In the genomic region with DNA sequence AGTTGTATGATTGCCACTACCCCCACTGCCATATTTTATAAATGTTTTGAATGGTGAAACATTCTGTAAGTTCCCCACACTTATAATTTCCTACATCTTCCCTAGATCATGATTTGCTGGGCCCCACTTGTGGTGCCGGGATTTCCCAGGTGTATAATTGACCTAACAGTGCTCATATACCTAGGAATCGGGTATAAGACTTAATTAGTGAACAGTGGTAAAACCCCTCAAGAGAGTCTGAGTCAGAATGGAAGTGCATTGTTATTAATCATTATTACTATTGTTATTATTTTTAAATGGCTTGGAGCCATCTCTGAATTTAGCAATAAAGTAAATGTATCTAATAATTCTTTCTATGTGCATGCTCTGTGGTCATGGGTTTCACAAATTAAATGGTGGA, we compare ENCODE assay signal across 14 mouse cellular contexts.
A peak's percentile ranks its signal among the peaks of the same experiment; 100 is the strongest.
DNase-seq lines count a peak whose midpoint lies in the region; ATAC-seq and TF ChIP-seq lines count a peak whose summit lies in the region.
"Had no signal": no experiment of that assay in that cellular context is flagged by ENCODE, and none has a peak within 500 bp of the region (broad histone marks: within the 10 kb centered on the region; RNA-seq: fewer than 3 reads in every experiment).

No protein-coding gene starts in this region.

- peak overlapping the region; percentile 57 for H3K4me2 ChIP-seq in heart, embryonic 15.5 days
- H3K4me2 ChIP-seq in kidney, postnatal 0 days (ENCODE audit: low read length): 0 out of 2 replicates have a peak overlapping the region, but pooled peaks have one; percentile 27
- H3K4me2 ChIP-seq: embryonic facial prominence, embryonic 12.5 days; limb, embryonic 15.5 days; midbrain, embryonic 12.5 days; neural tube, embryonic 13.5 days had no signal

- H3K27me3 ChIP-seq in heart, embryonic 15.5 days: no peaks in the 10 kb centered on the region
- H3K27me3 ChIP-seq in kidney, postnatal 0 days (ENCODE audit: insufficient read depth, low read length): no peaks in the 10 kb centered on the region
- H3K27me3 ChIP-seq: embryonic facial prominence, embryonic 12.5 days; limb, embryonic 15.5 days; midbrain, embryonic 12.5 days; neural tube, embryonic 13.5 days had no signal

- H3K4me1 ChIP-seq in heart, embryonic 15.5 days (replicated peaks): peaks cover 45% of the 10 kb centered on the region
- H3K4me1 ChIP-seq in kidney, postnatal 0 days (replicated peaks; ENCODE audit: insufficient read depth, low read length): no peaks in the 10 kb centered on the region

- H3K36me3 ChIP-seq in heart, embryonic 15.5 days: no peaks in the 10 kb centered on the region
- no peaks in the 10 kb centered on the region for H3K36me3 ChIP-seq in kidney, postnatal 0 days (ENCODE audit: insufficient read depth, low read length)
- H3K36me3 ChIP-seq: embryonic facial prominence, embryonic 12.5 days; limb, embryonic 15.5 days; midbrain, embryonic 12.5 days; neural tube, embryonic 13.5 days had no signal

- no peak overlapping the region for H3K4me3 ChIP-seq in heart, embryonic 15.5 days
- no peak overlapping the region for H3K4me3 ChIP-seq in kidney, postnatal 0 days (replicated peaks; ENCODE audit: low read depth, low read length)
- H3K4me3 ChIP-seq: embryonic facial prominence, embryonic 12.5 days; limb, embryonic 15.5 days; midbrain, embryonic 12.5 days; neural tube, embryonic 13.5 days had no signal

- 84% methylated on average over 2 of the region's 2 CpGs for WGBS in heart, embryonic 15.5 days
- WGBS in kidney, postnatal 0 days: 66% methylated on average over 2 of the region's 2 CpGs

- ATAC-seq in heart, embryonic 15.5 days (replicated peaks; ENCODE audit: insufficient number of reproducible peaks, insufficient read depth, low FRiP score, low read depth): no peak
- no peak for ATAC-seq in kidney, postnatal 0 days (replicated peaks; ENCODE audit: low FRiP score, low read depth)
- peak; percentile 60 for ATAC-seq in CD4-positive, CD25-positive, alpha-beta regulatory T cell, adult 4 months
- ATAC-seq: activated CD4-positive, CD25-positive, alpha-beta regulatory T cell, adult 4 months; forebrain, embryonic 14.5 days had no signal

- intact Hi-C loops in heart, postnatal 10 days (cut with DNase I): loop anchor here (5.0 kb wide), 5 partner anchors 52 to 403 kb away; partner anchors contain the start of gene E130114P18Rik

- TF ChIP-seq CTCF in kidney, postnatal 0 days (IDR thresholded peaks at IDR 0.05; ENCODE audit: low read depth): no peak

- H3K9me3 ChIP-seq in heart, embryonic 15.5 days (replicated peaks): no peaks in the 10 kb centered on the region
- H3K9me3 ChIP-seq in kidney, postnatal 0 days (replicated peaks; ENCODE audit: low read length): no peaks in the 10 kb centered on the region
- H3K9me3 ChIP-seq: embryonic facial prominence, embryonic 12.5 days; limb, embryonic 15.5 days; midbrain, embryonic 12.5 days; neural tube, embryonic 13.5 days had no signal

- H3K9ac ChIP-seq in heart, embryonic 15.5 days: no peak overlapping the region
- no peak overlapping the region for H3K9ac ChIP-seq in kidney, postnatal 0 days (ENCODE audit: low read depth, low read length)
- H3K9ac ChIP-seq: embryonic facial prominence, embryonic 12.5 days; limb, embryonic 15.5 days; midbrain, embryonic 12.5 days had no signal

- no peak for DNase-seq in heart, postnatal 10 days
- no peak for DNase-seq in kidney, postnatal 0 days (ENCODE audit: low spot score)
- DNase-seq in kidney, adult 11 months: no peak
- peak; percentile 5 for DNase-seq in induced T-regulatory cell, adult 2 months (ENCODE audit: low read depth)
- DNase-seq in urinary bladder, postnatal 10 days (ENCODE audit: low spot score): no peak
- DNase-seq: thymus, postnatal 25 days had no signal

- H3K27ac ChIP-seq in heart, embryonic 15.5 days: peak overlapping the region; percentile 87
- no peak overlapping the region for H3K27ac ChIP-seq in kidney, postnatal 0 days
